Mouse (Mus musculus) adrenal gland, adult 18-20 months (tissue): ENCODE measurements around the gene Pla2g4d. TPM values are rescaled to one million over a fixed set of nuclear protein-coding genes. Genes with fewer than 3 reads are reported as not detected.

Source experiments
- DNase-seq, 2 experiments: peaks; one replicate each; pipeline ENCODE4 v3.0.0; 2021 to 2022; ENCODE audit warnings: low spot score in 2 of 2
- long read RNA-seq, 2 experiments: library from polyadenylated mRNA; stranded (forward); transcript quantifications; one replicate each; pipeline ENCODE4 v2.0.0; 2021
- total RNA-seq, 2 experiments: library from RNA; stranded (reverse); gene quantifications; 1 replicate in 1 of 2; 2 replicates in 1 of 2; pipeline ENCODE4 v1.2.3; 2021

Pla2g4d gene
- under 1 TPM in 1 of 2 experiments, not detected in 1; 0.20 TPM for total RNA-seq
- long read RNA-seq, experiment 1: 0 reads
- long read RNA-seq, experiment 2: 0 reads

- no peak for DNase-seq
Observed at GRCm38 (mm10) chr2:120288995-120289394, at the start of gene Pla2g4d. TSS of gene Pla2g4d (minus strand) at chr2:120289197.

GRCm38 (mm10) chr2:120337886-120338285 lies 48.9 kb upstream of the Pla2g4d start:
- DNase-seq: no peak

- no peak for DNase-seq
Observed at GRCm38 (mm10) chr2:120331575-120331974, 42.6 kb upstream of the Pla2g4d start.

GRCm38 (mm10) chr2:120315077-120315476 lies 26.1 kb upstream of the Pla2g4d start:
- DNase-seq: no peak

- no peak for DNase-seq
Observed at GRCm38 (mm10) chr2:120314487-120314886, 25.5 kb upstream of the Pla2g4d start.

- no peak for DNase-seq
Observed at GRCm38 (mm10) chr2:120313976-120314375, 25.0 kb upstream of the Pla2g4d start, which contains the start of gene Pla2g4f. TSS of gene Pla2g4f (minus strand) at chr2:120314165.

- no peak for DNase-seq
Observed at GRCm38 (mm10) chr2:120312276-120312825, 23.4 kb upstream of the Pla2g4d start.

- DNase-seq: no peak
Observed at GRCm38 (mm10) chr2:120304113-120304512, 15.1 kb upstream of the Pla2g4d start.

GRCm38 (mm10) chr2:120301076-120301475 lies 12.1 kb upstream of the Pla2g4d start:
- no peak for DNase-seq

GRCm38 (mm10) chr2:120299866-120300265 lies 10.9 kb upstream of the Pla2g4d start:
- DNase-seq: no peak

- DNase-seq: no peak
Observed at GRCm38 (mm10) chr2:120296160-120296559, 7.2 kb upstream of the Pla2g4d start.

GRCm38 (mm10) chr2:120291471-120292078 lies 2.6 kb upstream of the Pla2g4d start:
- DNase-seq: no peak

GRCm38 (mm10) chr2:120288401-120288800 lies 596 bp downstream of the Pla2g4d start:
- DNase-seq: no peak

GRCm38 (mm10) chr2:120285639-120286038 lies 3.4 kb downstream of the Pla2g4d start:
- DNase-seq: no peak

GRCm38 (mm10) chr2:120284705-120285104 lies 4.3 kb downstream of the Pla2g4d start:
- no peak for DNase-seq

GRCm38 (mm10) chr2:120284094-120284493 lies 4.9 kb downstream of the Pla2g4d start:
- no peak for DNase-seq

- DNase-seq: peak; percentile 34 to 54
Observed at GRCm38 (mm10) chr2:120283550-120283949, 5.4 kb downstream of the Pla2g4d start.

GRCm38 (mm10) chr2:120281221-120281620 lies 7.8 kb downstream of the Pla2g4d start:
- no peak for DNase-seq

- DNase-seq: peak; percentile 47 to 58
Observed at GRCm38 (mm10) chr2:120279961-120280360, 9.0 kb downstream of the Pla2g4d start.

- no peak for DNase-seq
Observed at GRCm38 (mm10) chr2:120276951-120277350, 12.0 kb downstream of the Pla2g4d start.

- no peak for DNase-seq
Observed at GRCm38 (mm10) chr2:120268635-120269034, 20.4 kb downstream of the Pla2g4d start.

GRCm38 (mm10) chr2:120265523-120265922 lies 23.5 kb downstream of the Pla2g4d start:
- no peak for DNase-seq

GRCm38 (mm10) chr2:120264858-120265257 lies 24.1 kb downstream of the Pla2g4d start:
- DNase-seq: no peak
